Mouse (Mus musculus) thymus, postnatal 36 days (tissue): ENCODE results near the gene Habp4.

ENCODE experiments used
- DNase-seq, 2 experiments: peaks; one replicate each; pipeline ENCODE4 v3.0.0; 2022; ENCODE audit warnings: mixed read lengths in 2 of 2

Gene Habp4

GRCm38 (mm10) chr13:64161548-64161915 lies at the start of gene Habp4:
TSS of gene Habp4 (plus strand) at chr13:64161824.
- peak; percentile 99 for DNase-seq

GRCm38 (mm10) chr13:64117442-64117841 lies 44.2 kb upstream of the Habp4 start:
- no peak for DNase-seq

GRCm38 (mm10) chr13:64120760-64121159 lies 40.9 kb upstream of the Habp4 start:
- no peak for DNase-seq

- no peak for DNase-seq
Observed at GRCm38 (mm10) chr13:64123491-64124188, 38.0 kb upstream of the Habp4 start.

GRCm38 (mm10) chr13:64124886-64125285 lies 36.7 kb upstream of the Habp4 start:
- no peak for DNase-seq

- DNase-seq = no peak
Observed at GRCm38 (mm10) chr13:64126316-64126715, 35.3 kb upstream of the Habp4 start.

- DNase-seq = peak; percentile 71 to 73
Observed at GRCm38 (mm10) chr13:64128858-64129615, 32.6 kb upstream of the Habp4 start, which contains the start of gene Slc35d2. TSS of gene Slc35d2 (minus strand) at chr13:64129368.

- peak; percentile 64 to 68 for DNase-seq
Observed at GRCm38 (mm10) chr13:64129616-64130375, 31.8 kb upstream of the Habp4 start.

GRCm38 (mm10) chr13:64150121-64150520 lies 11.5 kb upstream of the Habp4 start:
- no peak for DNase-seq

GRCm38 (mm10) chr13:64152241-64152669 lies 9.4 kb upstream of the Habp4 start:
- peak; percentile 75 to 82 for DNase-seq

- peak in 1 of 2 experiments; percentile 66 for DNase-seq
Observed at GRCm38 (mm10) chr13:64152671-64153082, 8.9 kb upstream of the Habp4 start.

GRCm38 (mm10) chr13:64153083-64153682 lies 8.4 kb upstream of the Habp4 start, which contains the start of gene Zfp367:
TSS of gene Zfp367 (minus strand) at chr13:64153202.
- DNase-seq = peak; percentile 99 to 100

- peak; percentile 40 to 53 for DNase-seq
Observed at GRCm38 (mm10) chr13:64153751-64154267, 7.8 kb upstream of the Habp4 start.

- DNase-seq = no peak
Observed at GRCm38 (mm10) chr13:64154651-64155050, 7.0 kb upstream of the Habp4 start.

- no peak for DNase-seq
Observed at GRCm38 (mm10) chr13:64155171-64155571, 6.5 kb upstream of the Habp4 start.

GRCm38 (mm10) chr13:64156966-64157365 lies 4.7 kb upstream of the Habp4 start:
- DNase-seq = no peak

GRCm38 (mm10) chr13:64161916-64162611 lies 440 bp downstream of the Habp4 start:
- DNase-seq = peak in 1 of 2 experiments; percentile 66

GRCm38 (mm10) chr13:64162626-64163025 lies 1.0 kb downstream of the Habp4 start:
- peak; percentile 11 to 26 for DNase-seq

GRCm38 (mm10) chr13:64163147-64163715 lies 1.6 kb downstream of the Habp4 start:
- DNase-seq = no peak

GRCm38 (mm10) chr13:64169746-64170145 lies 8.1 kb downstream of the Habp4 start:
- no peak for DNase-seq

- DNase-seq = no peak
Observed at GRCm38 (mm10) chr13:64178000-64178399, 16.4 kb downstream of the Habp4 start.
